Mouse (Mus musculus): ENCODE results near the gene Slc35f1.

- no peak for TF ChIP-seq CTCF (IDR thresholded peaks at IDR 0.05; ENCODE audit: control insufficient read depth, insufficient read depth, low read length)
- TF ChIP-seq POLR2A (IDR thresholded peaks at IDR 0.05; ENCODE audit: borderline replicate concordance, control insufficient read depth, low read depth, low read length) = no peak
Measured at GRCm38 (mm10) chr10:52874133-52874532, 183.8 kb downstream of the Slc35f1 start.

All from bone marrow, adult 2 months (tissue).